Mouse (Mus musculus): ENCODE data around the gene Gm17617.

Gene Gm17617

DNA sequence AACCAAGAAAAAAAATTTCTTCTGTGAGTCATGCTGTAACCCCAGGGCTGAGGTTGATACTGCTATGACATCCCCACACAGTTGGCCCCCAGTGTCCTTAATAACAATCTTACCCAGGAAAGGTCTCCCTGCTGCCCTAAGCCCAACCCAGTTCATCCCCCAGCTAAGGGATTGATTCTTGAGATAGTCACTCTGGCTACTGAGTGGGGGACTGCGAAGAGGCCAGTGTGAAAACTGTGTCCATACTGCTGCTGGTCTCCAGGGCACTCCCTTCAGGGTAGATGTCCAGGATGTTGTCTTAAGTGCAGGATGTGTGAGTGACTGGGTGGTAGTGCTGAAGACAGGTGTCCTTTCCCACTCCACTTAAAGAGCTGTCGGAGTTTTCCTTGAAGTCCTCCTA lies at the start of gene Gm17617:
TSS of gene Gm17617 (minus strand) at position 101 of the 400 bp plus-strand sequence.
- DNase-seq = no peak

DNA sequence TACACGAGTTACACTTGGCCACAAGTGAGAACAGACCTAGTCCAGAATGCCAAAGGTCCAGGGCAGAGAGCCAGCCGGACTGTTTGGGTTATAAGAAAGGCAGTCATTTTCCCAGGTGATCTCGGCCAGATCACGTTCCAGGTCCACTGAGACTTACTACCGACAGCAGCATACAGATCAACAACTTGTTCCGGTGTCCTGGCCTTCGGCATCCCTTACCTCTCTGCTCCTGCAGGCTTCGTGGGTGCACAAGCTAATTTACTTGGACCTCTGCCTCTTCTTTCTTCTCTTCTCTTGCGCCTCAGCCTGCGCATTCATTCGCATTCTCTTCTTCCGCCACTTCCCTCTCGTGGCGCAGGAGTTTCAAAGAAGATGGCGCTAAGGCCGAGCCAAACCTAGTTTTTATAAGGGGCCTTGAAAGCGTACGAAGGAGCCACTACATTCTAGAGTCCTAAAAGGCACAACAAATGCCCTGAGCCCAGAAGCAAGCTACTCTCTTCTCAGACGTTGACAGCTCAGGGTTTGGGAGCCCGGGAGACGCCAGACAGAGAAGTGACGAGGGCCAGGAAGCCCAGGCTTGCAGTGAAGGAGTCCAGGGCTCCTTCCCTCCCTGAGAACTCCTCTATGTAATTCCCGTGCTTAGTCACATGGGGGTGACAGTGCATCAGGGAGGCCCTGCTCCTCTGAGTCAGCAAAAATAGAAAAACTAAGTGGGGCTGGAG lies 49.0 kb upstream of the Gm17617 start:
- DNase-seq = peak; percentile 56 to 65

DNA sequence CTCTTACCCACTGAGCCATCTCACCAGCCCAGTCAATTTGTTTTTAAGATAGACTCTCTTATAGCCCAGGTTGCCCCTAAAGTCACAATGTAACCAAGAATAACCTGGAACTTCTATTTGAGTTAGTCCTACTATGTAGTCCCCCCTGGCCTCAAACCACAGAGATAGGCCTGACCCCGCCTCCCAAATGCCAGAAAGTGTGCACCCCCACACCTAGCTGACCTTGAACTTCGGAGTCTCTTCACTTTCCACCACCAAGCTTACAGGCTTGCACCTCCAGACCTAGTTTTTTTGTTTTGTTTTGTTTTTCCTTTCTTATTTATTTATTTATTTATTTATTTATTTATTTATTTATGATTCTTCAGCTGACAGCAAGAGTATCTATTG lies 48.4 kb upstream of the Gm17617 start:
- DNase-seq = no peak

DNA sequence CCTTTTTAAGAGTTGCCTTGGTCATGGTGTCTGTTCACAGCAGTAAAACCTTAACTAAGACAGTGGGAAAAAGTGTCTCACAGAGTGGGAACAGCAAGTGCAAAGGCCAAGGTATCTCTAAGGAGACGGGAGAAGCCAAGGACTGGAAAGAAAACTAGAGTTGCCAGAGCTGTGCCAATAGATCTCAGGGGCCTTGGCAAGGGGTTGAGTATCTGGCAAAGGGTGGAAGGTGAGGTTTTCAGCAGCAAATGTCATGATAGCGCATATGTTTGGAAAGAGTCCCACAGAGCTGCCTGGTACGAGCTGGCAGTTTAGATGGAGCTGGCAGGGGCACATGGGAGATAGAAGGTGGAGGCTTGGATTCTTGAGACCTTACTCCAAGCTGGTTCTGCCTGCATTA lies 46.2 kb upstream of the Gm17617 start:
- DNase-seq = peak; percentile 20 to 31

DNA sequence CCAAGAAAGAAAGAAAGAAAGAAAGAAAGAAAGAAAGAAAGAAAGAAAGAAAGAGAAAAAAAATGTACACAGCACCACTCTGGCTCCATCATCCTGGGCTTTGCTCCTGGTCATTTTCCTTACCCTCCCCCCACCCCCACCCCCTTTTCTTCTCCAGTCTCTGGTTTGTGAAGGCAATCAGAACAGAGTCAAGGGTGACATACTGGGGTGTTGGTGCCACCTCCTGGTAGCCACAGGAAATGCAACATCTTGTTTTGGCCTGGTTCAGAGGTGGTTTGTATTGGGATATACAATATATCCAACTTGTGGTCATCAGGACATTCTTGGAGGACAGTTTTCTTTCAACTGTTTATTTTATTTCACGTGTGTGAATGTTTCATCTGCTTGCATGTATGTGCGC lies 45.2 kb upstream of the Gm17617 start:
- DNase-seq = peak; percentile 77 to 82

DNA sequence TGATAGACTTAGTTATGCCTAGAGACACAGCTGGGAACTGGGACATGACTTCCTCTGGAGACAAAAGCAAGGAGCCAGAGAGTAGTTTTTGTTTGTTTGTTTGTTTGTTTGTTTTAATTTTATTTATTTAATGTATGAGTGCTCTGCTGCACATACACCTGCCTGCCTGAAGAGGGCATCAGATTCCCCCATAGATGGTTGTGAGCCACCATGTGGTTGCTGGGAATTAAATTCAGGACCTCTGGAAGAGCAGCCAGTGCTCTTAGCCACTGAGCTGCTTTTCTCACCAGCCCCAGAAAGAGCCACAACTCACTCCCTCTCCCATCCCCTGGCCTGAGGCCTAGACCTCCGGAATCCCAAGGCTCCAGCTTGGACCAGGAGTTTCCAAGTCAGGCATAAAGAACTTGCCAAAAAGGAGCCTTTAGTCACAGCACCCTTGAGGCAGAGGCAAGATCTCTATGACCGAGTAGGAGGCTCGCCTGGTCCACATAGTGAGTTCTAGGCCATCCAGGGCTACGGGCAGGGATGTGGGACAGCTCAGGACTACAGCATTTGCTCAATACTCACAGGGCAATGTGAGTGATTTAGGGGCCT lies 44.7 kb upstream of the Gm17617 start:
- no peak for DNase-seq

DNA sequence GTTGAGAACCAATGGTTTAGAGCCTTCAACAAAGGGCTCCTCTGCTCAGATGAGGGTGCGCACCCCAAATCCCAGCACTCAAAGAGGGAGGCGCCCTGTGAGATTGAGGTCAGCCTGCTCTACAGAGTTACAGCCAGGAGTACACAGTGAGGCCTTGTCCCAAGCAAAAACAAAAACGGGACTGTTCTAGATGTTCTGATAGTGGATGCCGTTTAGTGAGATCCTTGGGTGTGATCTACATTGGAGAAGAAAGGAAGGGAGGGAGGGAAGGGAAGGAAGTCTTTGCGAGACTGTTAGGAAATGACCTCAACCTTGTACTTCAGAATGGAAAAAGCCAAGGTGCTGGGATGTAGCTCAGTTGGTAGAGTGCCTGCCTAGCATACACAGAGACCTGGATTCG lies 42.9 kb upstream of the Gm17617 start:
- no peak for DNase-seq

DNA sequence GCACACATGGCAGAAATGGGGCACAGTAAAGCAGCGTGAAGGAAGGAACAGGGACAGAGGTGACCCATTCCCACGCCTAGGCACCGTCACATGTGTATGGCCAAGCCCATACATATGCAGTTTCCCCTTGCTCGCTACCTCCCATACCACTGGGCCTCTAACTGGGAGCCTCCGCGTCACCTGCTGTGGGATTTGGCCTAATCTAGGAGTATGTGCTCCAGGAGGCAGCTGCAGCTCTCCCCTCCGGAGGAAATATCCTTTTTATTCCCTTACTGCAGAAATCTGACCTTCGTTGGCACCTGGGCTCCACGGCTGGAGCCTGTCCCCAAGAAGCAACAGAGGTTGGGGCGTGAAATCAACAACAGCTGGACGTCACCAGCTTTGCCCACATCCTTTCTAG lies 41.0 kb upstream of the Gm17617 start:
- no peak for DNase-seq

DNA sequence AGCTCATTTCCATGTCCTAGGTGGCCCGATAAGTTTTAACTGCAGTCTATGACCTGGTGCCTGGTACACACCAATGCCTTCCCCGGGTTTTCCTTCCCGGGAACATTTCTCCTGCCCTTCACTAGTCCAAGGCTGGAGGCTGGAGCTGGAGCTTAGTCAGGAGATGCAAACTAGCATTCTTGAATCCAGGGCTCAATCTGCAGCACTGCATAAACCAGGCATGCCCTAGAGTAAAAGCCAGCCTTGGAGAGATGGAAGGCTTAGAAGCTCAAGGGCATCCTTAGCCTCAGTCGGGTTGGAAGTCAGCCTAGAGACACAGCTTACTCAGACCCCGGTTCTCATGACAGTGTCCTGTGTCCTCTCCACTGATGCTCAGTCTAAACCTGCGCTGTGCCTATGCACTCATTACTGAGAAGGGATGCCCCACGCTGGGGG lies 39.0 kb upstream of the Gm17617 start:
- no peak for DNase-seq

DNA sequence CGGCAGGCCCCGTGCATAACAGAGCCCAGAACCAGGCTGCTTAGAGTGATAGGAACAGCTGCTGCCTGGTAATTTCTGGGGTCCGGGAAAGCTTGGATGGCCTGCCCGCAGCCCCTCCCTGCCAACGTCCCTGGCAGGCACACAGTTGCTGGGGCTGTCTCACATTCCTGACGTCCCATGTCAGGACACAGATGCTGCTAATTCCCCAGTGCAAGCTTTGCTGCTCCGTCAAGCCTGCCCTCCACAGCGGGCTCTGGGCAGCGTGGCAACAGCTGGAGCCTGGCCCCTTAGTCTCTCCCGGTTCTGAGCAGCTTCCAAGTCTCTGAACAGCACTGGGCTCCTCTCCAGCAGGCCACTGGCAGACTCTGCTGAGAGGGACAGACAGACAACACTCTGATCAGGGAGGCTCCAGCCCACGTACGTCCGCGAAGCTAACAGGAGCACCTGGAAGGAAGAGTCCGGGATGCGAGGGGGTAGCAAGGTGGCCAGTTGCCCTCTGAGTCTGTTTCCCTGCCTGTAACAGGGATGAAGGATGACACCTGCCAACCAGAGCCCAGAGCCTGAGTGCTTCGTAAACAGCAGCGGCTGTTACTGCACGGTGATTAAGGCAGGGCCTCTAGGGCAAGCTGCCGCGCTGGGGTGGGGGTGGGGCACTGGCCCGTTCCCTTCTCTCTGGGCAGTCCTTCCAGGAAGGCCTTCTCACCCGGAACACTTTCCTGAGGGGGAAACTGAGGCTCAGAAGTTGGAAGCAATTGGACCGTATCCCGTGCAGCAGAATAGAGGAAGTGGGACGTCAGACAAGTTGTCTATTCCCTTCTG lies 38.4 kb upstream of the Gm17617 start:
- DNase-seq = no peak

DNA sequence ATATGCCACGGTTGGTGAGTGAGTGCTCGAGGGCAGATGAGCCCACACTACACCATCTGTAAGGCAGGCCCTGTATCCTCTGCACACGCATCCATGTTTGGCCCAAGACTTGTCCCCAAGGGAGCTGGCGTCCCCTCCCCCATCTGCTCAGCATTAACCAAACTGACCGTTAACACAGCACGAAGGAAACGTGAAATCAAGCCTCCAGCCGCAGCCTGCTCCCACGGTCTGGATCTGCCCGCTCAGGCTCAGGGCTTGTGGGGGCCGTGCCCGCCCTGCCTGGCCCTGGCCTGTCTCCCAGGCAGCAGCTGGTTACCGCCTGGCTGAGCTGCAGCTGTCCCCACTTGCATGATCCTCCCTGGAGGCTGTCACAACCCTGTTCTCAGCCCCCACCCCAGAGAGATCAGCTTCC lies 35.6 kb upstream of the Gm17617 start:
- DNase-seq = no peak

DNA sequence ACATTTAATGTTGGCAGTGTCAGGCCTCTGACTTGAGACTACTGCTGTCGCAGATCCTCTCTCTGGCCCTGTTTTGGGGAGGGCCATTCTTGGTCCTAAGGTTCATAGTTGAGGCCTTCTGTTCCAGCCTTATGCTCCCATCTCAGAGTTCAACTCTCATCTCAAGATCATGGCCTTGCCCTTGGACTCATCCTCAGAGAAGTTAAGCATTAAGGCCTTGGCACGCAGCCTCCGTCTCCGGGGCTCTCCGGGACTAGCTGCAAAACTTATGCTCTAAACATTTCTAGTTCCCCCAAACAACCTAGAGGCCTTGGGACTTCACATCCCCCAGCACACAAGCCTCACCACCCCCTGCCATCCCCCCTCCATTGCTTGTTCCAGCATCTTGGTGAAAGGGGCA lies 34.9 kb upstream of the Gm17617 start:
- no peak for DNase-seq

DNA sequence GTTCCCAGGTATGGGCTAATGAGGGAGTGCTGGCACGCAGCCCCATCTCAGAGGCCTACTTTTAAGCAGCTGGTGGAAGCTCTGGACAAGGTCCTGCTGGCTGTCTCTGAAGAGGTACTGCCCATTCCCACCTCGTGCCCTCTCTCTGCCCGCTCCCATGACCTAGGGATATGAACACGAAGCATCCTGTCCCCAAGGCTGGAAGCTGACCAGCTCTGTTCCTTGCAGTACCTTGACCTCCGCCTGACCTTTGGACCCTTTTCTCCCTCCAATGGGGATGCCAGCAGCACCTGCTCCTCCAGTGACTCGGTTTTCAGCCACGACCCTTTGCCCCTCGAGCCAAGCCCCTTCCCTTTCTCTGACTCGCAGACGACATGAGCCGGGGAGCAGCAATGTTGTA lies 34.5 kb upstream of the Gm17617 start:
- DNase-seq = no peak

DNA sequence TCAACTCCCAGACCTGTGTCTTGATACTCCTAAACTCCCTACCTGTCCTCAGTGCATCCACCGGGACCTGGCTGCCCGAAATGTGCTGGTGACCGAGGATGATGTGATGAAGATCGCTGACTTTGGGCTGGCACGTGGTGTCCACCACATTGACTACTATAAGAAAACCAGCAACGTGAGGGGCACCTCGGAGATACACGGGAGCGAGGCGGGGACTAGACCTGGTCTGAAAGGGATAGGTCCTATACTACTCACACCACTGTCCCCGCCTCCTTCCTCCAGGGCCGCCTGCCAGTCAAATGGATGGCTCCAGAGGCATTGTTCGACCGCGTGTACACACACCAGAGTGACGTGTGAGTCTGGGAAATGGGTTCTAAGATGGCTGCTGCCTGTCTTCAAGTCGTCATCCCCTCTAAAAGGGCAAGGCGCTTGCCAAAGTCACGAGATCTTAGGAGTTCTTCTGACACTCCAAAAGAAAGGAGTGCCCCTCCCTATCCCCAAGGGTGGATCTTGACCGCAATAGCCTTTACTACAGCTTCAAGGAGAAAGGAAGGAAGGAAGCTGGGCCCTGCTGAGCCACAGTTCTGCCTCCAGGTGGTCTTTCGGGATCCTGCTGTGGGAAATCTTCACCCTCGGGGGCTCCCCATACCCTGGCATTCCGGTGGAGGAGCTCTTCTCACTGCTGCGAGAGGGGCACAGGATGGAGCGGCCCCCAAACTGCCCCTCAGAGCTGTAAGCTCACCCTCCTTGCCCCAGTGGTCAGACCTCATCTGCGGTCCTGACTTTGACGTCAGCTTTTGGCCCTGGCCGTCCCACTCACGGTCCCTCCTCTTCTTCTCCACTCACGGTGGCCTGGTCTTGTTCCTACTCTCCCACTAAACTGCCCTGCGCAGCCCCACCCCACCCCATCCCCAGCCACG lies 33.7 kb upstream of the Gm17617 start:
- no peak for DNase-seq

DNA sequence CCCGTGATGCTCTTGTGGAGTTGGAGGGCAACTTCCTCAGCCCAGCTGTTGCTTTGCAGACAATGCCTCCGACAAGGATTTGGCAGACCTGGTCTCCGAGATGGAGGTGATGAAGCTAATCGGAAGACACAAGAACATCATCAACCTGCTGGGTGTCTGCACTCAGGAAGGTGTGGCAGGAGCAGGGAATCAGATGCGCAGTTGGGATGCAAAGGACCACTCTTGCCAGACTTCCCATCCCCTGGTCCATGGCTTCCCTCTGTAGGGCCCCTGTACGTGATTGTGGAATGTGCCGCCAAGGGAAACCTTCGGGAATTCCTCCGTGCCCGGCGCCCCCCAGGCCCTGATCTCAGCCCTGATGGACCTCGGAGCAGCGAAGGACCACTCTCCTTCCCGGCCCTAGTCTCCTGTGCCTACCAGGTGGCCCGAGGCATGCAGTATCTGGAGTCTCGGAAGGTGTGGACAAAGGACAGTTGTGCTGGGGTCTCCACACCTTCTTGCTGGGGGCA lies 32.5 kb upstream of the Gm17617 start:
- no peak for DNase-seq

DNA sequence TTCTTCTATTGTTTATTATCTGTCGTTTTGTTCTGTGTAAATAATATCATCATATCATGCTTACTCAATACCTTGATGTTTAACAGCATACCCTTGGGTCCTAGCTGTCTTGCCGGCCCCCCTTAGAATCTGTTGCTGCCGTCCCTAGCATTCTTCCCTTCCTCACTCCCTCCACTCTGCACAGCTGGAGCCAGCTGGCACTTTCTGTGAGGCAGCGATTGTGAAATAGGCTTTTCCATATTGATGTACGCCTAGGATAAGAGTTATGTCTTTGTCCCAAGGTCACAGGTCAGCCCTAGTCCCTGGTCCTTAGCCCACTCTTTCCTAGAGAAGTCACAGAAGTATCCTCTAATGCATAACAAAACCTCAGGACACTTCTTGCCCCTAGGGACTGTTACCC lies 30.2 kb upstream of the Gm17617 start:
- no peak for DNase-seq

DNA sequence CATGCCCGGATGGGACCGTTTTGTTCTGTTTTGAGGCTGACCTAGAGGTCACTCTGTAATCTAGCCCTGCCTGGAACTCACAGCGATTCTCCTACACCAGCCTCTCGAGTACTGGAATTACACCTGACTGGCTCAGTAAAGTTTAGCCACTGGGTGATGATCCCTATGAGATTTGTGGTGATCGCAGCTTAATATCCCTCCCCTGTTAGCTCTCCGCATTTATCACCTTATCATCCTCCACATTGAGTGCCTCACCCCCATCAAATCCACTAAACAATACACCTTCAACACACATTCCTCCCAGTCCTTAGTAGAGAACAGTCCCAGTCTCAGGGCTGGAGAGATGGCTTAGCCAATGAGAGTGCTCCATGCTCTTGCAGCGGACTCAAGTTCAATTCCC lies 29.0 kb upstream of the Gm17617 start:
- DNase-seq = no peak

DNA sequence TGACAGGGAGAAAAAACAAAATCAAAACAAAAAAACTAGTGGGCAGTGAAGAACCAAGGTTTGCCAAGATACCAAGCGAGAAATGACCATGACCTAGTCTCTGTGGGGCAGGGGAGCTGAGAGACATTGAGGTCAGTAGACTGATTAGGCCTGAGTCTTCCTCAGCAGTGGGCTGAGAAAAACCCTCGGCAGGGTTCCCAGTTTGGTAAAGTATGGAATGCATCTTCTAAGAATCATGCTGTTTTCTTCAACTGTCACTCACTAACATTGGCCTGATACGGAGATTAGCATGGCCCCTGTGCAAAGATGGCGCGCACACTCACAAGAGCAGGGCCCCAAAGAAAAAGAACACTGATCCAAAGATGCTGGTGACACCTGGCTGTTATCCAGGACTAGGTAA lies 20.6 kb upstream of the Gm17617 start:
- DNase-seq = no peak

DNA sequence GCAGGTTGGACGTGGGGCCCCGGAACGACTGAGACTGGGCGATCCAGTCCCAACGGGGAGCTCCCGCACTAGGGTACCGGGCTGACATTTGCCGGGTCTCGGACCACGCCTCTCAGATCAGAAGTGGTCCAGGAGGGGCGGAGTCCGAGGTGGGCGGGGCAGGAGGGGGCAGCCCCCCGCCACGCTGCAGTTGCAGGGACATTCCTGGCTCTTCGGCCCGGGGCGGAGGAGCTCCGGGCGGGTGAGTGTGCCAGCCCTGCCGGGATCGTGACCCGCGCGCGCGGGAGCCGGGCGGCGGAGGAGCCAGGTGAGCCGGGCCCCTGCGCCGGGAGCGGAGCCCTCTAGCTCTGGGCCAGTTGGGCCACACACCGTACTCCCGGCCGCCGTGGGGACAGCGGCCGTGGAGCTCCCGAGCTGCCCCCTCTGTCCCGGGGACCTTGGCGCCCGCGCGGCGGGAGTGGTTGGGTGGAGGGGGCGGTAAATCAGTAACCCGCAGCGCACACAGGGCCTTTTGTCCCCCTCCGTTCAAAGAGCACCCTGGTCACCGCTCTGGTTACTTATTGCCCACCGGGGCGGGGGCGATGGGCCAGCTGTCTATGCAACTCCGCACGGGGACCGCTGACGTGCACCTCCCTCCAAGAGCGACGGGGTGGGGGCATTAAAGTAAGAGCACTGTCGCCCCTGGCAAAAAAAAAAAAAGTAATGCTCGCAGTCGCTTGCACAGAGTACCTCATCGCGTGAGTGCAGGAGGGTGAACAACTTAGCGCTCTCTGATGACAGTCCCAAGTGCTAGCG lies 19.5 kb upstream of the Gm17617 start, which contains the start of gene Fgfr4:
TSS of gene Fgfr4 (plus strand) at position 20 of the 795 bp plus-strand sequence.
- no peak for DNase-seq

DNA sequence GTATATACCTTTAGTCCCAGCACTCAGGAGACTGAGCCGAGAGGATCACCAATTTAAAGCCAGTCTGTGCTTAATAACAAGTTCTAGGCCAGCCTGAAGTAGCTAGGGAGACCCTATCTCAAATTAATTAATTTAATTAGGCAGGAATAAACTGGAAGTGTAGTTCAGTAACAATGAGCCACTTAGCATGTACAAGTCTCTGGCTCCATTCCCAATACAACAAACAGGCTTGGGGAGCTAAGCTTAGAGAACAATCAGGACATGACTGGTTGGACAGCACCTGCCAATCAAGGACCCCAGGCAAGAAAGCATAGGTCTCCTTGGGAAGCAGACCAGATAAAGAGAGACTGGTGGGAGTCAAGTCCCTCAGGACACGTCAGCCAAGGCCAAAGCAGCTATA lies 6.9 kb upstream of the Gm17617 start:
- DNase-seq = no peak

DNA sequence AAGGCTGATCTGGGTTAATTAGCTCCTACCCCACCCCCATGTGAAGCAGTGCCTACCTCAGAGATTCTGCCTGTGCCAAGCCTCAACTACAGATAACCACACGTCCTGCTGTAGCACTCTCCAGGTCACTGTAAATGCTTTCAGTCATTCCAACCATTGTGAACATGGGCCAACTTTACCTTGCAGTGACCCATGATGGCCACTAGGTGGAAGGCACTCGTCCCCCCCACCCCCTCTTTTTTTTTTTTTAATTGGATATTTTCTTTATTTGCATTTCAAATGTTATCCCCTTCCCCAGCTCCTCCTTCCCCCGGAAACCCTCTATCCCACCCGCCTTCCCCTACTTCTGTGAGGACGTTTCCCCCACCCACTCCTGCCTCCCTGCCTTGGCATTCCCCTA lies 2.0 kb upstream of the Gm17617 start:
- DNase-seq = peak in 1 of 2 experiments; percentile 17

DNA sequence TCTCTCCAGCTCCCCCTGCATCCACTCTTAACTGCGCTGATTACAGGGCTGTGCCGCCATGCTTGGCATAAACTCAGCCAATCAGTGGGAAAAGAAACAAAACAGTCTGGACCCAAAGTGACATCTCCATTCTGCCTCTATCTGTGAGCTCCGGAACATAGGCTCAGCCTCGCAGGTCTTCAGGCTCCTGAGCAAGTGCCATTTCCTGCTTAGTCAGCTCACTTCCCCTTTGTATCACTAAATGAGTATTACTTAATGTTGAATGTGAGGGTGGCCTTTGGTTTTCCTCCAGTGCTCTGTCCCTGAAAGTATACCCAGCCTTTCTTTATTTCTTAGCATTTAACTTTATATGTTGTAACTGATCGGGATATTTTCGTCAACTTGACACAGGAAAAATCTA lies 8.4 kb downstream of the Gm17617 start:
- DNase-seq = no peak
